Mouse (Mus musculus) heart, postnatal 14 days (tissue): ENCODE results near the gene Anxa6. TPM values are rescaled to one million over a fixed set of nuclear protein-coding genes. Genes with fewer than 3 reads are reported as not detected.

Experiments
- DNase-seq, 2 experiments: peaks; one replicate each; pipeline ENCODE4 v3.0.0; 2021 to 2022
- intact Hi-C: fragments of 180-260 bp; cut with DNase I; formaldehyde crosslinking; loops from one replicate; pipeline ENCODE4 v1.15.1; 2025
- total RNA-seq, 2 experiments: library from RNA; stranded (reverse); gene quantifications; 2 replicates each; pipeline ENCODE4 v1.2.3; 2021

Anxa6 gene
- total RNA-seq, 2 experiments from 2014 or later, result 252 to 259 TPM

GRCm38 (mm10) chr11:55032286-55032685 is 959 bp downstream of the Anxa6 start:
- DNase-seq, result no peak
- intact Hi-C loops, result no loop called here

- intact Hi-C loops, result no loop called here
These were observed 1.3 kb downstream of the Anxa6 start for GRCm38 (mm10) chr11:55031991-55032280.

GRCm38 (mm10) chr11:55031211-55031990 is 1.8 kb downstream of the Anxa6 start:
- intact Hi-C loops, result no loop called here
- DNase-seq, result no peak

More at GRCm38 (mm10) chr11:55031991-55032280, 1.3 kb downstream of the Anxa6 start:
- no peak for DNase-seq

- intact Hi-C loops, result no loop called here
- no peak for DNase-seq
These were observed 4.7 kb downstream of the Anxa6 start for GRCm38 (mm10) chr11:55028509-55028908.

GRCm38 (mm10) chr11:55027204-55027855 is 5.9 kb downstream of the Anxa6 start:
- DNase-seq, result no peak
- intact Hi-C loops, result no loop called here

DNA sequence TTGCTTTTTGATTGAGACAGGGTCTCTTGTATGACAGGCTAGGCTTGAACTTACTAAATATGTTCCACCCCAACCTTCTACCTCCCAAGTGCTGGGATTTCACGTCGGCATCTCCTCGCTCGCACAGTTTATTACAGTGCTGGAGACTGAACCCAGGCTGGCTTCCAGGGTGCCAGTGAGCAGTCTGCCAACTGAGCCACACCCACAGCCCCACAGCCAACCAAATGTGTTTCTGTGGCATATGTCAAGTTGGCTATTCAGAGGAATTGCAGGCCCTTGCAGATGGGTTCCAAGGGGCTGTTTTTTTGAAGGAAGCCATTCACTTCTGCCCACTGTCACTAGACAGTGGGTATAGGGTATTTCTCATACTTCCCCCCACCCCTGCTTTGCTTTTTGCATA is 7.3 kb downstream of the Anxa6 start:
- intact Hi-C loops, result no loop called here
- peak; percentile 33 to 51 for DNase-seq

GRCm38 (mm10) chr11:55023583-55023982 is 9.7 kb downstream of the Anxa6 start:
- intact Hi-C loops, result no loop called here
- DNase-seq, result no peak

GRCm38 (mm10) chr11:55023049-55023564 is 10.1 kb downstream of the Anxa6 start:
- intact Hi-C loops, result no loop called here
- DNase-seq, result peak; percentile 93 to 95

DNA sequence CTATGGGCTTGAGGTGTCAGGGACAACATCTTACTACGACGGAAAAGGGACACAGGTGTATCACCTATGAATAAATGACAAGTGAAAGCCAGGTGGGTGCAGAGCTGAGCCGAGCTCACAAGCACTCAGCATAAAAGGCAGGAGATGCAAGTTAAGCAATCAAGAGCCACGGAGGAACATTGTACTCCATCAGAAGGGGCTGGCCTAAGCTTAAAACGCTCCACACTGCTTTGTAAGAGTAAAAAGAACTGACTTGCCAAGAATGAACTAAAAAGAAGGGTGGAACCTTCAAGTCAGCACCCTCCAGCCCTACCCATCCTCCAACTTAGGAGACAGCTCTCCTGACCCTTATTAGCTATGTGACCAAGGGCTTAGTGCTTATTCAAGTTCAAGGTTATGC is 10.7 kb downstream of the Anxa6 start:
- DNase-seq, result no peak
- intact Hi-C loops, result no loop called here

DNA sequence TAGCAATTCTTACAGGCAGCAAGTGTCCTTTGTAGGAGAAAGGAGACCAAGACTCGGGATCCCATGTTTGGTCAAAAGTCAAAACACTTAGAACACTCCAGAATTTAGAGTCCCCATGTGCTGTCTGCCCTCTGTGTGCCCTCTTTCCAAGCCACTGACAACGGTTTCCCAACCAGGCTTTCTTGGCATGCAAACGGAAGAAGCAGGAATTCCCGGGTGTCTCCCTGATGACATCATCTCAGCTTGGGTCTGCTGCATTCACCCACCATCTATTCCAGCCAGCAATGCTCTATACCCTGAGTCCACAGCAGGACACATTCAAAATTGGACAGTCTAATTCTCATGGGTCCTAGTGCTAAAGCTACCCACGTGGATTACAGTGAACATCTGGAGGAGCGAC is 11.4 kb downstream of the Anxa6 start:
- no peak for DNase-seq
- intact Hi-C loops, result no loop called here

DNA sequence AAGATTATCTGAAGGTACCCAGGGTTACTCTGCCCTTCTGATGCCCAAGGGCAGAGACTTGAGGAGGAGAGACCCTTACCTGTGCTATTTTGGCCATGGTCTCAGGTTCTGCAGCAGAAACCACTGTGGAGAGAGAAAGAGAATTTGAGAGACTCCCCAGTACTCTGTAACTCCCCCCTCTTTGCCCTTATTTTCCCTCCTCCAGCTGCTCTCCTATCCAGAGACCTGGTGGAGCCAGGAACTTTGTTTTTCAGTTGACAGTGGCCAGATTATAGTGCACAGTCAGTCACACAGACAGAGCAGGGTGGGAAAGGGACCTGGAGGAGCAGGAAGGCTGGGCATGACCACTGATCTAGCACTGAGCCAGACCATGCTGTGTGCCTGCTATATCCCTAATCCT is 11.8 kb downstream of the Anxa6 start:
- DNase-seq, result no peak
- intact Hi-C loops, result no loop called here

- no peak for DNase-seq
- intact Hi-C loops, result no loop called here
These were observed 13.5 kb downstream of the Anxa6 start for GRCm38 (mm10) chr11:55019711-55020110.

- intact Hi-C loops, result no loop called here
- no peak for DNase-seq
These were observed 15.2 kb downstream of the Anxa6 start for GRCm38 (mm10) chr11:55018034-55018433.

DNA sequence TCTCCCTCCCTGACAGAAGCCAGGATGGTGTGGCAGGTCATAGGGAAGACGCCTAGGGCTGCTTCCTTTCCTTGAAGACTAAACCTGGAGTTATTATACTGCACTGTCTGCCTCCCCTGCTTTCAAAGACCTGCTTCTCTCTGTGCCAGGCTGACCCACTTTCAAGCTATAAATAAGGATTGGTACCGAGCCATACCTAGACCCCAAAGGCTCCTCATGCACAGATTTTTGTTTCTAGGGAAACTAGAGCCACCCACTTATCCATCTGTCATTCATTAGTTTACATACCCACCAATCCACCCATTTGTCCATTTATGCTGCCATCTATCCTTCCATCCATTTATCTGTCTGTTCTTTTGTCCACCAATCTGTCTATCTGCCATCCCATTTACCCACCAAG is 16.0 kb downstream of the Anxa6 start:
- intact Hi-C loops, result no loop called here
- DNase-seq, result no peak

DNA sequence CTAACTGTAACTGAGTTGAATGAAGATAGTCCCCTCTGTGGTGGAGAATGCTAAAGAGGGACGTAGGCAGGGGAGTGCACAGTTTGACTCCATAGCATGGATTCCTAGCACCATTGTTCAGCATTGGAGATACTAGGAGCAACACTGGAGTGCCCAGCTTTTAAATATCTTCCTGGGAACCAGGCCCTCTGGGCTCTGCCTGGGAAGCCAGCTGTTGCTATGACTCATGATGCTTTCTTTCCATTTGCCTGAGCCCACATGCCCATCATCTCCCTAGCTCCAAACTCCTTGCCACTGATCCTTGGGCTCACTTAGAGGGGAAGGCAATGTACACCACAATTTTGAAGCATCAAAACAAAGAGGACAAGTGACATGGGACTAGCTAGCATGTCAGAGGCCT is 16.5 kb downstream of the Anxa6 start:
- DNase-seq, result no peak
- intact Hi-C loops, result no loop called here

DNA sequence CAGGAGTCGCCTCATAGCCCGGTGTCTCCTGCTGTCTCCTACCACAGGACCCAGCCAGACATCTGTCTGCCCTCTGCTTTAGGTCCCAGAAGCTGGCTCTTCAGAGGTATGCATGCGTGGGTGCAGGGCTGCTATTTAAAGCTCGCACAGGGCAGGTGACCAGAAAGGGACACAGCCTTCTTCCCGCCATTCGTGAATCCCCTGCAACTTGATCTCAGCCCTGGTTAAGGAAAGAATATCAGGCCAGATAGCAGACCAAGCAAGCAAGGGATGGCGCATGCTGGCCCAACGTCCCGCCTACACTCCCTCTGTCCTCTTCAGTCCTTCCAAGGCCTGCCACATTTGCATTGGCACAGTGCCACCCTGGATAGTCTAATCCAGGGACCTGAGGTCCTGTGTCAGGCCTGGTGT is 17.4 kb downstream of the Anxa6 start:
- intact Hi-C loops, result no loop called here

GRCm38 (mm10) chr11:55015264-55015663 is 18.0 kb downstream of the Anxa6 start:
- no peak for DNase-seq
- intact Hi-C loops, result no loop called here

More for the DNA sequence above, 17.4 kb downstream of the Anxa6 start:
- peak; percentile 60 to 74 for DNase-seq

- DNase-seq, result no peak
- intact Hi-C loops, result loop anchor here (2.0 kb wide), 1 partner anchor 15 kb away; no protein-coding TSS in a partner anchor
These were observed 19.4 kb downstream of the Anxa6 start for GRCm38 (mm10) chr11:55013802-55014201.

DNA sequence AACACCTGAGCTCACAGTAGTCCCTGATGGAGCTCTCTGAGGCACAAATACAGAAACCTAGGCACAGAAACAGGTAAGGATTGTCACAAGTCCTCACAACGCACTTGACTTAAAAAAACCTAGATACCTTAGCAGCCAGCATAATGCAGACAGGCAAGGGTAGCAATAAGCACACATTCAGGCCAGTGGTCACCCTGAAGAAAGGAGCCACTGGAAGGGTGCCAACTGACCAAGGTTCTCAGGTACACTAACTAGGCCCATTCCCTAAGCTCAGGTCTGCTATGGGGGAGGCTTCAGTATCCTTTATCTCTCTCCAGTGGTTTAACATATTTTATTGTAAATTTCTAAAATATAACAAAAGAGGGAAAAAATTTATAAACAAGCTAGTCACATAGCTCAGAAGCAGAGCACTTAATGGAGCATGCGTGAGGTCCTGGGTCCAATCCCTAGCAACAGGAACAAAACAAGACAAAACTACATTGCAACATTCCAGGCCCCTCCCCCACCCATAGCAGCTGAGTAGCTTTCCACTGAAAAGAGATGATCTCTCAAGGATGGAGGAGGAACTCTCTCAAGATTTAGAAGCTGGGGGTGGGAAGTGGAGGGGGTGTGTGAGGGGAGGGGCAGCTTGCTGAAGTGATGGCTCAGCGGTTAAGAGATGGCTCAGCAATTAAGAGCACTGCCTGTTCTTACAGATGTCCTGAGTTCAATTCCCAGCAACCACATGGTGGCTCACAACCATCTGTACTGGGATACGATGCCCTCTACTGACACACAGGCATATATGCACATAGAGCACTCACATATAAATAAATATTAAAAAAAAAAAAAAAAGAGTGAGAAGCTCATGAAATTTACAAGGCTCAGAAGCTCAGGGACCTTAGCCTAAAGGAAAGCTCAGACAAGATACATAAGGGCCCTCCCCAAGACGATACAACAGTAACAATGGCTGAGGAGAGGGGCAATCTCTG is 20.4 kb downstream of the Anxa6 start:
- DNase-seq, result peak in 1 of 2 experiments; percentile 56
- intact Hi-C loops, result loop anchor here (2.0 kb wide), 1 partner anchor 14 kb away; no protein-coding TSS in a partner anchor

GRCm38 (mm10) chr11:55011440-55011839 is 21.8 kb downstream of the Anxa6 start:
- intact Hi-C loops, result no loop called here
- DNase-seq, result no peak

- no peak for DNase-seq
- intact Hi-C loops, result no loop called here
These were observed 25.0 kb downstream of the Anxa6 start for GRCm38 (mm10) chr11:55008230-55008629.
